Mouse (Mus musculus) ovary, adult 2 months (tissue): ENCODE data around the gene Tmem196. TPM values are rescaled to one million over a fixed set of nuclear protein-coding genes. Genes with fewer than 3 reads are reported as not detected.

Experiments
- polyA plus RNA-seq: library from polyadenylated mRNA; depleted of rRNA; stranded (reverse); fragments of >200 nt; gene quantifications from 2 replicates; pipeline ENCODE4 v1.2.3, GENCODE M21; 2012; rRNA removed

Gene Tmem196
- not detected in 2 replicates for polyA plus RNA-seq

GRCm38 (mm10) chr12:119945589-119946310, at the start of gene Tmem196:
TSS of gene Tmem196 (plus strand) at chr12:119945822.

